Mouse (Mus musculus) stomach, postnatal 0 days (tissue): ENCODE data around the gene Prim2. TPM values are rescaled to one million over a fixed set of nuclear protein-coding genes. Genes with fewer than 3 reads are reported as not detected.

Source experiments
- ATAC-seq: fragments of 200-750 bp; cut with Nextera tagmentation; 2 replicates; pipeline ENCODE4 v1.8.0; 2017; ENCODE audit not compliant: low FRiP score, low TSS enrichment
- DNase-seq: peaks from one replicate; pipeline ENCODE4 v3.0.0-alpha.2; 2016; ENCODE audit warnings: low spot score
- H3K27ac ChIP-seq: fragments of 300-500 bp; sonication (generic); replicated peaks from 2 replicates; pipeline ENCODE4 v1.5.1; 2014; ENCODE audit warnings: mild to moderate bottlenecking, control low read depth
- H3K27me3 ChIP-seq: fragments of 300-500 bp; sonication (generic); 2 replicates; pipeline ENCODE4 v1.6.1; 2014; ENCODE audit warnings: low read length; ENCODE audit not compliant: control insufficient read depth, insufficient read depth
- H3K36me3 ChIP-seq: fragments of 300-500 bp; sonication (generic); 2 replicates; pipeline ENCODE4 v1.6.1; 2014; ENCODE audit warnings: low read length, mixed read lengths; ENCODE audit not compliant: control insufficient read depth, insufficient read depth
- H3K4me1 ChIP-seq: fragments of 300-500 bp; sonication (generic); replicated peaks from 2 replicates; pipeline ENCODE4 v1.6.1; 2014; ENCODE audit warnings: antibody characterized with exemption; ENCODE audit not compliant: control insufficient read depth, insufficient read depth
- H3K4me2 ChIP-seq: fragments of 300-500 bp; sonication (generic); replicated peaks from 2 replicates; pipeline ENCODE4 v1.6.1; 2014; ENCODE audit warnings: low read depth, mild to moderate bottlenecking, control low read depth, moderate library complexity
- H3K4me3 ChIP-seq: fragments of 300-500 bp; sonication (generic); 2 replicates; pipeline ENCODE4 v1.5.1; 2014; ENCODE audit warnings: low read depth, low read length, control low read depth
- H3K9ac ChIP-seq: fragments of 300-500 bp; sonication (generic); 2 replicates; pipeline ENCODE4 v1.6.1; 2014; ENCODE audit warnings: mild to moderate bottlenecking, low read length, control low read depth, mixed read lengths
- H3K9me3 ChIP-seq: fragments of 300-500 bp; sonication (generic); 2 replicates; pipeline ENCODE4 v1.6.1; 2016; ENCODE audit warnings: low read length; ENCODE audit not compliant: control insufficient read depth
- CTCF ChIP-seq: IDR thresholded peaks from 2 replicates; pipeline ENCODE4 v1.5.1; 2016; ENCODE audit warnings: antibody characterized with exemption, low read depth, mild to moderate bottlenecking, moderate library complexity
- EP300 ChIP-seq: optimal IDR thresholded peaks from 2 replicates; pipeline ENCODE3; 2016; ENCODE audit warnings: antibody characterized with exemption
- WGBS: fragments of 180-500 bp; shearing (Covaris S2); extraction: QIAGEN DNeasy Blood & Tissue Kit; methylation state at CpG from one replicate; pipeline ENCODE4 v1.1.7; 2014; 5-methylcytosine and 5-hydroxymethylcytosine counted together
- polyA plus RNA-seq: library from polyadenylated mRNA; unstranded; fragments of >200 nt; fragmentation: Nextera tagmentation; extraction: Ambion mirVana; gene quantifications from 2 replicates; pipeline ENCODE4 v1.2.1, GENCODE M21; 2015

Prim2 gene
- polyA plus RNA-seq, 1 experiment from 2014 or later: 13.1 TPM

- no peak overlapping the region for H3K4me3 ChIP-seq
- TF ChIP-seq EP300 (no peak), CTCF (peak; percentile 60)
These were observed 103.7 kb downstream of the Prim2 start for GRCm38 (mm10) chr1:33565764-33566401.

GRCm38 (mm10) chr1:33564032-33564431 is 105.6 kb downstream of the Prim2 start:
- TF ChIP-seq CTCF: no peak
- no peak for TF ChIP-seq EP300
- WGBS: 74% methylated on average over 6 of the region's 6 CpGs
- DNase-seq (no peak), ATAC-seq (no peak)
- no peaks in the 10 kb centered on the region for H3K9me3 ChIP-seq
- no peak overlapping the region for H3K4me3 ChIP-seq
- no peaks in the 10 kb centered on the region for H3K27me3 ChIP-seq
- H3K4me1 ChIP-seq: no peaks in the 10 kb centered on the region
- no peak overlapping the region for H3K4me2 ChIP-seq
- no peak overlapping the region for H3K9ac ChIP-seq
- H3K27ac ChIP-seq: no peak overlapping the region
- no peaks in the 10 kb centered on the region for H3K36me3 ChIP-seq

More at GRCm38 (mm10) chr1:33565764-33566401, 103.7 kb downstream of the Prim2 start:
- H3K27me3 ChIP-seq: no peaks in the 10 kb centered on the region
- H3K36me3 ChIP-seq: no peaks in the 10 kb centered on the region
- 60% methylated on average over 7 of the region's 7 CpGs for WGBS
- no peak overlapping the region for H3K4me2 ChIP-seq
- no peaks in the 10 kb centered on the region for H3K4me1 ChIP-seq
- ATAC-seq (no peak), DNase-seq (no peak)
- H3K9me3 ChIP-seq: no peaks in the 10 kb centered on the region
- no peak overlapping the region for H3K9ac ChIP-seq
- no peak overlapping the region for H3K27ac ChIP-seq

GRCm38 (mm10) chr1:33563611-33564010 is 106.0 kb downstream of the Prim2 start:
- no peak overlapping the region for H3K4me3 ChIP-seq
- H3K9ac ChIP-seq: no peak overlapping the region
- H3K27me3 ChIP-seq: no peaks in the 10 kb centered on the region
- H3K36me3 ChIP-seq: no peaks in the 10 kb centered on the region
- WGBS: 88% methylated on average over 3 of the region's 3 CpGs
- H3K4me2 ChIP-seq: no peak overlapping the region
- H3K4me1 ChIP-seq: no peaks in the 10 kb centered on the region
- no peak for ATAC-seq
- H3K27ac ChIP-seq: no peak overlapping the region
- DNase-seq: no peak
- TF ChIP-seq EP300 (no peak), CTCF (no peak)
- H3K9me3 ChIP-seq: no peaks in the 10 kb centered on the region

GRCm38 (mm10) chr1:33556638-33557037 is 113.0 kb downstream of the Prim2 start:
- H3K9me3 ChIP-seq: no peaks in the 10 kb centered on the region
- WGBS: 65% methylated on average over 4 of the region's 4 CpGs
- TF ChIP-seq EP300 (no peak), CTCF (no peak)

GRCm38 (mm10) chr1:33555626-33556025 is 114.0 kb downstream of the Prim2 start:
- WGBS: 63% methylated on average over 2 of the region's 2 CpGs
- no peak for DNase-seq
- ATAC-seq: no peak

More at GRCm38 (mm10) chr1:33556638-33557037, 113.0 kb downstream of the Prim2 start:
- Histone ChIP-seq H3K27me3 (no peaks in the 10 kb centered on the region), H3K4me2 (no peak overlapping the region), H3K27ac (no peak overlapping the region), H3K4me3 (no peak overlapping the region), H3K36me3 (no peaks in the 10 kb centered on the region), H3K9ac (no peak overlapping the region), H3K4me1 (no peaks in the 10 kb centered on the region)
- ATAC-seq (no peak), DNase-seq (no peak)

GRCm38 (mm10) chr1:33551350-33551749 is 118.2 kb downstream of the Prim2 start:
- no peak for ATAC-seq
- Histone ChIP-seq H3K9ac (no peak overlapping the region), H3K27me3 (no peaks in the 10 kb centered on the region), H3K9me3 (no peaks in the 10 kb centered on the region; the same call in 1 of the 2 replicates), H3K36me3 (no peaks in the 10 kb centered on the region), H3K4me3 (no peak overlapping the region), H3K4me1 (no peaks in the 10 kb centered on the region), H3K27ac (no peak overlapping the region), H3K4me2 (no peak overlapping the region)
- no peak for DNase-seq
- no peak for TF ChIP-seq EP300
- no peak for TF ChIP-seq CTCF
- 79% methylated on average over 9 of the region's 9 CpGs for WGBS

More at GRCm38 (mm10) chr1:33555626-33556025, 114.0 kb downstream of the Prim2 start:
- Histone ChIP-seq H3K36me3 (no peaks in the 10 kb centered on the region), H3K9me3 (no peaks in the 10 kb centered on the region), H3K4me3 (no peak overlapping the region), H3K9ac (no peak overlapping the region), H3K27me3 (no peaks in the 10 kb centered on the region), H3K4me2 (no peak overlapping the region), H3K4me1 (no peaks in the 10 kb centered on the region), H3K27ac (no peak overlapping the region)
- TF ChIP-seq CTCF (no peak), EP300 (no peak)
